Mouse (Mus musculus) MEL-GATA-1-ER (cell line): ENCODE measurements at regions not wholly inside any gene's neighbourhood (a gene's known extent, or its start where the extent isn't known, plus 50 kb on each side); places are given as distances from the start of the nearest gene placed in this dataset.

Experiments used
- DNase-seq: peaks from one replicate; pipeline ENCODE4 v3.0.0-alpha.2; 2012; ENCODE audit warnings: low read depth; ENCODE audit errors: extremely low read depth

GRCm38 (mm10) chr13:84065256-84065898 lies 156.7 kb upstream of the Tmem161b start:
- DNase-seq = no peak

DNA sequence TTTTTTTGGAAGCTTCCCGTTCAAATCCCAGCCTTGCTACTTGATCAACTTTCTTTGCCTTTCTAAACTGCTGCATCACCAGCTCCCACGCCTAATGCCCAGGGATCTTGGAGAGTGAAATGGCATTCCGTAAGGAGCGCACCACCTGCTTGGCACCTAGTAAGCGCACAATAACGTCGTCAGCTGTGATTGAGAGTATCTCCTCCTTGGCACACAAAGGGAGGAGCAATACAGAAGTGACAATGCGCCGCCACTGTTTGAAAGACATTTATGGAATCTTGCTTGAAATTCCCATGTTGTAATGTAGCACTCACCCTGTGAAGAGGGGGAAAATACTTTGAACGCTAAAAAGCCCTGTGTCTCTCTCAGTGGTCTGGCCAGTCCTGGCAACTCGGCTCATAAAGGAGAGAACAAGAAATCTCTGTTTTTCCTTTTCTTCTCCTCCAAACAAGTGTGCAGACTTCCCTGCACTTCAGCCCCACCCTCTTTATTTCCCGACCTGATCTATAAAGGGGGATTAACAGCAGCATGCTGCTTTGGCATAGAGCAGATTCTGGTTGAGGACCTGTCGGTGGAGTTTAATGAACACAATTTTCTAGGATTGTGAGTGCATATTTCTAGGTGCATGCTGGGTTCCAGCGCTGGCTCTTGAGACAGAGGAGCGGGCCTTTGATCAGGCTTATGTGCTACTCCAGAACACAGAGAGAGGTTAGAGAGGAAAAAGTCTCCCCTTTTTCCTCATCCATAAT lies 155.7 kb upstream of the Tmem161b start:
- no peak for DNase-seq

- DNase-seq = no peak
These were observed 155.0 kb upstream of the Tmem161b start for GRCm38 (mm10) chr13:84066960-84067665.

- DNase-seq = no peak
These were observed 153.7 kb upstream of the Tmem161b start for GRCm38 (mm10) chr13:84068365-84068764.
